Mouse (Mus musculus): ENCODE measurements around the gene Creld2.

The Creld2 gene

DNA sequence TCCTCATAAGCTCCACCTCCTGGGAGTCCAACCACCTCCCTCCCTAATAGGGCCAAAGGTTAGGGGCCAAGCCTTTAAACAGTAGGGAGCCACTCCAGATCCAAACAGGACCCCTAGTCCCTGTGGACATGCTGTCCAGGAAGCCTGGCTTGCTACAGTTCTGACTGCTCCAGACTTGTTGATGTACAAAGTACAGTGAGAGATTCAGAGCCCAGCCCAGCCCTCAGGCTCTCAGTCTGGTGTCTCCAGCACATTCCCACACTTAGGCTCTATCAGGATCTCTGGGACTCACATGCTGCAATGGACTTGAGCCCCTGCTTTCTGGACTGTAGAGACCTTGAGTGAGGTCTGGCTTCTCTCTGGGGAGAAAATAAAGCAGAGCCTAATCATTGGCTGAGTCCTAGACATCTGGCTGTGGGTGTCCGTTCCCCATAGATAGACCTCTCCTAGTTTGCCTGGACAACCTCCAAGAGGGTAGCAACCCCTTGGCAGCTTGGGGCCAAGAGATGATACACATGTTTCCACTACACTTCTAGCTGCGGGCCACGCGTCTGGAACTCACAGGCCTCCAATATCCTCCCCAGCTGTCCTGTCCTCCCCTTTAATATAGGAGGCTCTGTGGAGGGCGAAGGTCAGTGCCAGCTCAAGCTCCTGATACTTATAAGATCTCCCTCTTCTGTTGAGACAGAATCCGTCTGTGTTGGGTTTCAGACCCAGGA is 48.7 kb downstream of the Creld2 start:
- DNase-seq: peak; percentile 79 to 80

DNA sequence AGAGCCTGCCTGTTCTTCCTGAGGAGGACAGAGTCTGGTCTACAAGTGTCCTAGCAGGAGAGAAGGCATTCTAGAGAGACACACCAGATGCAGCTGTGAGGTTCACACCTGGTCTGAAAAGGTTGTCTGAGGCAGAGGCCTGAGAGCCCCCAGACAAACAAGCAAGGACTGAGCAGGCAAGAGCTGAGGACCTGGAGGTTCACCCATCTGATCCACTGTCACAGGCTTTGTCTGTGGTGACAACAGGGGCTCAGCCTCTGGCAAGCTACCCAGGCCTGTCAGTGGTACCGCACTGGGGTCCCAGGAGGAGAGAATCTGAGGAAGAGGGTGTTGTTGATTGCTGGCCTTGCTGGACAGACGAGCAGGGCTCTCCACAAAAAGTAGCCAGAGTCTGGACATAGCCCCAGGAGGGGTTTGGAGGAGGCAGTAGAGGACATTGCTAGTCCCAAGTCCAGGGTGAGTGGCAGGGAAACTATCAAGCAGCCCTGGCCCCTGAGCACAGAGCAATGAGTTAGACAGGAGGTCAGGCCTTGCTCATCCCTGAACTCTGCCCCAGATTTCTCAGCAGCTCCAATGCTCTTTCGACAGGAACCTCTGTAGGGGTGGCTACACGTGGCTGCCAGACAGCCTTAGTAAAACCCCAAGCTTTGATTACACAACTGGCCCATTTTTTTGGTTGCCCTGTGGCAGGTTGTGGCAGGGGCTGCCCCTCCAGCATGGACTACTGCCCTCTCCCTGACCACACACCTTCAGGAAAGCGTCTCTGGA is 51.2 kb downstream of the Creld2 start:
- DNase-seq: peak; percentile 83 to 92

- no peak for DNase-seq
Observed at GRCm38 (mm10) chr15:88874061-88874460, 54.6 kb downstream of the Creld2 start.

DNA sequence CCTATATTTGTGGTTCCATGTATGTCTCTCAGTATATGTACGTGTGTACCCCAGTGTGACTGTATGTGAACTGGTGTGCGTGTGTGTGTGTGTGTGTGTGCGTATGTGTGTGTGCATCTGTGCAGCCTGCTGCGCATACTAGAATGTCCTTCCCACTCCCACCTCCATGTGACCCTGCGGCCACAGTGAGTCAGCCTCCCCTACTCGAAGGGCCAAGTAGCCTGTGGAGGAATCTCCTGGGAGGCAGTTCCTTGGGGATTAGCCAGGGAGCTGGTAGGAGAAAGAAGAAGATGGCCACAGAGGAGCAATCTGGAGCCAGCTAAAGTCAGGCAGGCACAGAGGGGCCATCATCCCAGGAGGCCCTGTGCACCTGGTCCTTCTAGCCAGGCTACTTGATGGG is 55.0 kb downstream of the Creld2 start:
- DNase-seq: no peak

- peak; percentile 94 to 97 for DNase-seq
Observed at GRCm38 (mm10) chr15:88875625-88876081, 56.2 kb downstream of the Creld2 start.
